Mouse (Mus musculus) spleen, postnatal 4 days (tissue): ENCODE data around the gene Obscn.

Experiments used
- DNase-seq, 2 experiments: peaks; one replicate each; pipeline ENCODE4 v3.0.0; 2022; ENCODE audit warnings: low spot score in 2 of 2

Obscn gene

GRCm38 (mm10) chr11:58983691-58984341 is 152.4 kb downstream of the Obscn start:
- no peak for DNase-seq

- peak in 1 of 2 experiments; percentile 57 for DNase-seq
These were observed 153.6 kb downstream of the Obscn start for GRCm38 (mm10) chr11:58982471-58983097.

GRCm38 (mm10) chr11:58981541-58982447 is 154.4 kb downstream of the Obscn start:
- peak; percentile 78 to 90 for DNase-seq

- DNase-seq, result no peak
These were observed 155.7 kb downstream of the Obscn start for GRCm38 (mm10) chr11:58980381-58980990.

GRCm38 (mm10) chr11:58979661-58980060 is 156.5 kb downstream of the Obscn start:
- DNase-seq, result no peak

- no peak for DNase-seq
These were observed 157.0 kb downstream of the Obscn start for GRCm38 (mm10) chr11:58979183-58979582.

- DNase-seq, result no peak
These were observed 157.5 kb downstream of the Obscn start for GRCm38 (mm10) chr11:58978706-58979030.

GRCm38 (mm10) chr11:58978027-58978705 is 158.0 kb downstream of the Obscn start, which contains the start of gene Trim11:
Trim11 (plus strand) TSS chr11:58978093.
- DNase-seq, result peak; percentile 57 to 84

GRCm38 (mm10) chr11:58977607-58978026 is 158.6 kb downstream of the Obscn start:
- DNase-seq, result peak in 1 of 2 experiments; percentile 22

GRCm38 (mm10) chr11:58977150-58977549 is 159.1 kb downstream of the Obscn start:
- DNase-seq, result peak; percentile 60 to 82

- DNase-seq, result no peak
These were observed 161.8 kb downstream of the Obscn start for GRCm38 (mm10) chr11:58974414-58974813.

GRCm38 (mm10) chr11:58971796-58972195 is 164.4 kb downstream of the Obscn start:
- no peak for DNase-seq

- no peak for DNase-seq
These were observed 165.2 kb downstream of the Obscn start for GRCm38 (mm10) chr11:58970831-58971530.

GRCm38 (mm10) chr11:58969659-58970058 is 166.5 kb downstream of the Obscn start:
- no peak for DNase-seq

GRCm38 (mm10) chr11:58969027-58969426 is 167.2 kb downstream of the Obscn start:
- DNase-seq, result no peak

- DNase-seq, result no peak
These were observed 167.7 kb downstream of the Obscn start for GRCm38 (mm10) chr11:58968551-58968950.

GRCm38 (mm10) chr11:58967346-58967745 is 168.9 kb downstream of the Obscn start:
- DNase-seq, result peak in 1 of 2 experiments; percentile 59

- DNase-seq, result no peak
These were observed 171.0 kb downstream of the Obscn start for GRCm38 (mm10) chr11:58965001-58965760.

- DNase-seq, result no peak
These were observed 172.0 kb downstream of the Obscn start for GRCm38 (mm10) chr11:58964216-58964615.

- DNase-seq, result peak; percentile 61 to 77
These were observed 172.7 kb downstream of the Obscn start for GRCm38 (mm10) chr11:58963543-58963942.
